Mouse (Mus musculus): ENCODE results near the gene Arhgap36. TPM values are rescaled to one million over a fixed set of nuclear protein-coding genes. Genes with fewer than 3 reads are reported as not detected.
A peak's percentile ranks its signal among the peaks of the same experiment; 100 is the strongest.

Arhgap36 gene
- polyA plus RNA-seq (2014; fragmentation: Nextera tagmentation; extraction: Ambion mirVana): 2.2 and 3.0 TPM in 2 replicates

GRCm38 (mm10) chrX:49463442-49463970, at the start of gene Arhgap36:
Gene Arhgap36 (plus strand): TSS chrX:49463945.
- Histone ChIP-seq H3K27ac (replicated peaks; ENCODE audit: low read depth, low read length) (no peak within 1 kb of the TSS), H3K27me3 (ENCODE audit: control insufficient read depth, insufficient read depth, low read length) (no peaks in the 10 kb centered on the region), H3K9ac (replicated peaks; ENCODE audit: low read length) (no peak within 1 kb of the TSS), H3K4me2 (ENCODE audit: low read depth, low read length) (no peak within 1 kb of the TSS), H3K36me3 (replicated peaks; ENCODE audit: control insufficient read depth, insufficient read depth, low read depth, low read length) (no peaks in the 10 kb centered on the region), H3K4me3 (ENCODE audit: low read depth, low read length) (no peak within 1 kb of the TSS), H3K9me3 (replicated peaks; ENCODE audit: control insufficient read depth, low read length) (no peaks in the 10 kb centered on the region), H3K4me1 (ENCODE audit: control insufficient read depth, insufficient read depth, low read length) (no peaks in the 10 kb centered on the region)
- no peak for ATAC-seq (replicated peaks; ENCODE audit: insufficient number of reproducible peaks, low FRiP score, low TSS enrichment, low read depth)
- 73% methylated on average over 6 of the region's 6 CpGs for WGBS
- no peak for DNase-seq (ENCODE audit: low spot score)

- H3K4me2 ChIP-seq (ENCODE audit: low read depth, low read length): no peak overlapping the region
- WGBS: 67% methylated on average over 10 of the region's 10 CpGs
- no peak overlapping the region for H3K9ac ChIP-seq (replicated peaks; ENCODE audit: low read length)
- H3K27ac ChIP-seq (replicated peaks; ENCODE audit: low read depth, low read length): no peak overlapping the region
- no peaks in the 10 kb centered on the region for H3K9me3 ChIP-seq (replicated peaks; ENCODE audit: control insufficient read depth, low read length)
- H3K4me3 ChIP-seq (ENCODE audit: low read depth, low read length): no peak overlapping the region
- H3K27me3 ChIP-seq (ENCODE audit: control insufficient read depth, insufficient read depth, low read length): no peaks in the 10 kb centered on the region
- no peaks in the 10 kb centered on the region for H3K4me1 ChIP-seq (ENCODE audit: control insufficient read depth, insufficient read depth, low read length)
- DNase-seq (ENCODE audit: low spot score): no peak
- no peaks in the 10 kb centered on the region for H3K36me3 ChIP-seq (replicated peaks; ENCODE audit: control insufficient read depth, insufficient read depth, low read depth, low read length)
- ATAC-seq (replicated peaks; ENCODE audit: insufficient number of reproducible peaks, low FRiP score, low TSS enrichment, low read depth): no peak
These were observed 6.0 kb upstream of the Arhgap36 start for GRCm38 (mm10) chrX:49457781-49458180.

- ATAC-seq (replicated peaks; ENCODE audit: insufficient number of reproducible peaks, low FRiP score, low TSS enrichment, low read depth): peak; percentile 75
- Histone ChIP-seq H3K9me3 (replicated peaks; ENCODE audit: control insufficient read depth, low read length) (no peaks in the 10 kb centered on the region), H3K36me3 (replicated peaks; ENCODE audit: control insufficient read depth, insufficient read depth, low read depth, low read length) (no peaks in the 10 kb centered on the region), H3K4me3 (ENCODE audit: low read depth, low read length) (peak overlapping the region; percentile 29), H3K4me2 (ENCODE audit: low read depth, low read length) (peak overlapping the region; percentile 39), H3K27ac (replicated peaks; ENCODE audit: low read depth, low read length) (no peak overlapping the region), H3K4me1 (ENCODE audit: control insufficient read depth, insufficient read depth, low read length) (no peaks in the 10 kb centered on the region), H3K27me3 (ENCODE audit: control insufficient read depth, insufficient read depth, low read length) (no peaks in the 10 kb centered on the region), H3K9ac (replicated peaks; ENCODE audit: low read length) (peak overlapping the region; percentile 18; the same call in 1 of the 2 replicates)
- 23% methylated on average over 31 of the region's 34 CpGs for WGBS
- DNase-seq (ENCODE audit: low spot score): peak; percentile 16
These were observed 6.7 kb downstream of the Arhgap36 start for GRCm38 (mm10) chrX:49470287-49471054.

GRCm38 (mm10) chrX:49479968-49480809, 16.4 kb downstream of the Arhgap36 start:
- Histone ChIP-seq H3K4me2 (ENCODE audit: low read depth, low read length) (peak overlapping the region; percentile 46), H3K4me3 (ENCODE audit: low read depth, low read length) (peak overlapping the region; percentile 30), H3K4me1 (ENCODE audit: control insufficient read depth, insufficient read depth, low read length) (no peaks in the 10 kb centered on the region), H3K27me3 (ENCODE audit: control insufficient read depth, insufficient read depth, low read length) (no peaks in the 10 kb centered on the region), H3K9ac (replicated peaks; ENCODE audit: low read length) (peak overlapping the region; percentile 43; the same call in 1 of the 2 replicates), H3K9me3 (replicated peaks; ENCODE audit: control insufficient read depth, low read length) (no peaks in the 10 kb centered on the region), H3K27ac (replicated peaks; ENCODE audit: low read depth, low read length) (no peak overlapping the region), H3K36me3 (replicated peaks; ENCODE audit: control insufficient read depth, insufficient read depth, low read depth, low read length) (no peaks in the 10 kb centered on the region)
- ATAC-seq (replicated peaks; ENCODE audit: insufficient number of reproducible peaks, low FRiP score, low TSS enrichment, low read depth) (peak; percentile 88), DNase-seq (ENCODE audit: low spot score) (peak; percentile 45)
- WGBS: 23% methylated on average over 25 of the region's 29 CpGs

GRCm38 (mm10) chrX:49480846-49481245, 17.1 kb downstream of the Arhgap36 start:
- Histone ChIP-seq H3K4me2 (ENCODE audit: low read depth, low read length) (peak overlapping the region; percentile 46), H3K27me3 (ENCODE audit: control insufficient read depth, insufficient read depth, low read length) (no peaks in the 10 kb centered on the region), H3K36me3 (replicated peaks; ENCODE audit: control insufficient read depth, insufficient read depth, low read depth, low read length) (no peaks in the 10 kb centered on the region), H3K27ac (replicated peaks; ENCODE audit: low read depth, low read length) (no peak overlapping the region), H3K4me1 (ENCODE audit: control insufficient read depth, insufficient read depth, low read length) (no peaks in the 10 kb centered on the region), H3K9ac (replicated peaks; ENCODE audit: low read length) (no peak overlapping the region; the same call in 1 of the 2 replicates), H3K4me3 (ENCODE audit: low read depth, low read length) (peak overlapping the region; percentile 30), H3K9me3 (replicated peaks; ENCODE audit: control insufficient read depth, low read length) (no peaks in the 10 kb centered on the region)
- DNase-seq (ENCODE audit: low spot score) (peak; percentile 45), ATAC-seq (replicated peaks; ENCODE audit: insufficient number of reproducible peaks, low FRiP score, low TSS enrichment, low read depth) (peak; percentile 55; the same call in 1 of the 2 replicates)
- WGBS: 18% methylated on average over 12 of the region's 12 CpGs

- DNase-seq (ENCODE audit: low spot score): no peak
- peaks cover 3% of the 10 kb centered on the region for H3K27me3 ChIP-seq (ENCODE audit: control insufficient read depth, insufficient read depth, low read length)
- 80% methylated on average over 5 of the region's 5 CpGs for WGBS
These were observed 25.4 kb downstream of the Arhgap36 start for GRCm38 (mm10) chrX:49489141-49489540.

GRCm38 (mm10) chrX:49493739-49494449, 30.1 kb downstream of the Arhgap36 start:
- DNase-seq (ENCODE audit: low spot score): no peak
- peak overlapping the region; percentile 25 for H3K4me3 ChIP-seq (ENCODE audit: low read depth, low read length)

More at GRCm38 (mm10) chrX:49489141-49489540, 25.4 kb downstream of the Arhgap36 start:
- H3K27ac ChIP-seq (replicated peaks; ENCODE audit: low read depth, low read length): no peak overlapping the region
- H3K36me3 ChIP-seq (replicated peaks; ENCODE audit: control insufficient read depth, insufficient read depth, low read depth, low read length): no peaks in the 10 kb centered on the region
- no peak overlapping the region for H3K4me2 ChIP-seq (ENCODE audit: low read depth, low read length)
- no peak overlapping the region for H3K4me3 ChIP-seq (ENCODE audit: low read depth, low read length)
- H3K9ac ChIP-seq (replicated peaks; ENCODE audit: low read length): no peak overlapping the region
- ATAC-seq (replicated peaks; ENCODE audit: insufficient number of reproducible peaks, low FRiP score, low TSS enrichment, low read depth): no peak
- no peaks in the 10 kb centered on the region for H3K4me1 ChIP-seq (ENCODE audit: control insufficient read depth, insufficient read depth, low read length)
- H3K9me3 ChIP-seq (replicated peaks; ENCODE audit: control insufficient read depth, low read length): no peaks in the 10 kb centered on the region

More at GRCm38 (mm10) chrX:49493739-49494449, 30.1 kb downstream of the Arhgap36 start:
- Histone ChIP-seq H3K4me2 (ENCODE audit: low read depth, low read length) (peak overlapping the region; percentile 41), H3K36me3 (replicated peaks; ENCODE audit: control insufficient read depth, insufficient read depth, low read depth, low read length) (no peaks in the 10 kb centered on the region), H3K27ac (replicated peaks; ENCODE audit: low read depth, low read length) (no peak overlapping the region), H3K4me1 (ENCODE audit: control insufficient read depth, insufficient read depth, low read length) (no peaks in the 10 kb centered on the region), H3K9ac (replicated peaks; ENCODE audit: low read length) (no peak overlapping the region), H3K27me3 (ENCODE audit: control insufficient read depth, insufficient read depth, low read length) (peaks cover 12% of the 10 kb centered on the region), H3K9me3 (replicated peaks; ENCODE audit: control insufficient read depth, low read length) (no peaks in the 10 kb centered on the region)
- WGBS: 10% methylated on average over 46 of the region's 46 CpGs
- no peak for ATAC-seq (replicated peaks; ENCODE audit: insufficient number of reproducible peaks, low FRiP score, low TSS enrichment, low read depth)

Data from embryonic facial prominence, embryonic 11.5 days (tissue).